ENCODE assay signal across 9 mouse cellular contexts in genomic region chr16:29915346-29915745, GRCm38 (mm10).
DNase-seq lines count a peak whose midpoint lies in the region; ATAC-seq and TF ChIP-seq lines count a peak whose summit lies in the region.
"Had no signal": no experiment of that assay in that cellular context is flagged by ENCODE, and none has a peak within 500 bp of the region (broad histone marks: within the 10 kb centered on the region; RNA-seq: fewer than 3 reads in every experiment).

No protein-coding gene starts in this region.

- no peaks in the 10 kb centered on the region for H3K9me3 ChIP-seq in lung, postnatal 0 days (ENCODE audit: low read length)
- H3K9me3 ChIP-seq: liver, embryonic 13.5 days had no signal

- H3K4me1 ChIP-seq in lung, postnatal 0 days (ENCODE audit: insufficient read depth, low read depth, low read length): no peaks in the 10 kb centered on the region
- H3K4me1 ChIP-seq: liver, embryonic 13.5 days had no signal

- TF ChIP-seq EP300 in lung, postnatal 0 days (IDR thresholded peaks at IDR 0.05): 0 out of 2 replicates have a peak, but pooled peaks have one; percentile 27

- DNase-seq in 3134 (ENCODE audit: extremely low read depth, insufficient read length, low spot score): peak; percentile 100
- peak; percentile 32 for DNase-seq in adrenal gland, adult 8-10 months
- peak; percentile 91 for DNase-seq in gastrocnemius, postnatal 10 days
- DNase-seq in kidney, adult 8-10 months: peak; percentile 24 to 33
- peak; percentile 89 for DNase-seq in lung, postnatal 0 days (ENCODE audit: low spot score)
- DNase-seq in right cerebral cortex, adult 2 months (ENCODE audit: low spot score in 2 of 2): peak; percentile 19 to 21
- no peak for DNase-seq in spleen, adult 12 weeks (ENCODE audit: low spot score)
- DNase-seq: liver, embryonic 13.5 days had no signal

- no peaks in the 10 kb centered on the region for H3K36me3 ChIP-seq in lung, postnatal 0 days (ENCODE audit: insufficient read depth, low read length)
- H3K36me3 ChIP-seq: liver, embryonic 13.5 days had no signal

- no peaks in the 10 kb centered on the region for H3K27me3 ChIP-seq in lung, postnatal 0 days (replicated peaks; ENCODE audit: insufficient read depth, low read length)

- H3K9ac ChIP-seq in lung, postnatal 0 days (replicated peaks; ENCODE audit: low read depth): no peak overlapping the region
- H3K9ac ChIP-seq: liver, embryonic 13.5 days had no signal

- peak; percentile 97 for ATAC-seq in lung, postnatal 0 days
- ATAC-seq in monocyte, adult 5-6 weeks (replicated peaks; ENCODE audit: insufficient number of reproducible peaks, low FRiP score, low TSS enrichment, poor library complexity, severe bottlenecking): no peak

- H3K27ac ChIP-seq in lung, postnatal 0 days (ENCODE audit: low read length): no peak overlapping the region
- H3K27ac ChIP-seq: liver, embryonic 13.5 days had no signal

- no peak overlapping the region for H3K4me2 ChIP-seq in lung, postnatal 0 days (replicated peaks; ENCODE audit: low read depth, low read length)
- H3K4me2 ChIP-seq: liver, embryonic 13.5 days had no signal

- 49% methylated on average over 11 of the region's 11 CpGs for WGBS in lung, postnatal 0 days

- H3K4me3 ChIP-seq in lung, postnatal 0 days (ENCODE audit: low read depth, low read length): no peak overlapping the region
- H3K4me3 ChIP-seq: liver, embryonic 13.5 days had no signal

- TF ChIP-seq CTCF in lung, postnatal 0 days (IDR thresholded peaks at IDR 0.05): no peak; the same call in 1 of the 2 replicates
